Mouse (Mus musculus) layer of hippocampus, adult 2 months (tissue): ENCODE measurements around the gene Kras. TPM values are rescaled to one million over a fixed set of nuclear protein-coding genes. Genes with fewer than 3 reads are reported as not detected.

Source experiments
- DNase-seq, 2 experiments: peaks; one replicate each; pipeline ENCODE4 v3.0.0; 2022; ENCODE audit warnings: low spot score in 2 of 2
- H3K27ac ChIP-seq: fragments of 200-600 bp; 2 replicates; pipeline ENCODE4 v1.8.1; 2022
- H3K4me3 ChIP-seq: fragments of 200-600 bp; 2 replicates; pipeline ENCODE4 v1.8.1; 2022; ENCODE audit warnings: mild to moderate bottlenecking
- CTCF ChIP-seq: fragments of 200-600 bp; conservative IDR thresholded peaks from 2 replicates; pipeline ENCODE4 v1.8.1; 2022; ENCODE audit warnings: antibody characterized with exemption, mild to moderate bottlenecking, moderate library complexity
- total RNA-seq, 2 experiments: library from RNA; stranded (reverse); gene quantifications; 2 replicates each; pipeline ENCODE4 v1.2.3; 2021

Kras gene
- total RNA-seq, 2 experiments from 2014 or later = 69.7 to 73.6 TPM

- H3K4me3 ChIP-seq = no peak overlapping the region
- no peak for TF ChIP-seq CTCF
Measured at GRCm38 (mm10) chr6:145272142-145272937, 22.3 kb upstream of the Kras start.

GRCm38 (mm10) chr6:145269313-145269845 is 19.3 kb upstream of the Kras start:
- Histone ChIP-seq H3K27ac (no peak overlapping the region), H3K4me3 (no peak overlapping the region)
- DNase-seq = no peak
- no peak for TF ChIP-seq CTCF

More at GRCm38 (mm10) chr6:145272142-145272937, 22.3 kb upstream of the Kras start:
- H3K27ac ChIP-seq = no peak overlapping the region
- no peak for DNase-seq

GRCm38 (mm10) chr6:145267692-145268091 is 17.7 kb upstream of the Kras start:
- Histone ChIP-seq H3K4me3 (no peak overlapping the region), H3K27ac (no peak overlapping the region)
- no peak for DNase-seq
- TF ChIP-seq CTCF = no peak

DNA sequence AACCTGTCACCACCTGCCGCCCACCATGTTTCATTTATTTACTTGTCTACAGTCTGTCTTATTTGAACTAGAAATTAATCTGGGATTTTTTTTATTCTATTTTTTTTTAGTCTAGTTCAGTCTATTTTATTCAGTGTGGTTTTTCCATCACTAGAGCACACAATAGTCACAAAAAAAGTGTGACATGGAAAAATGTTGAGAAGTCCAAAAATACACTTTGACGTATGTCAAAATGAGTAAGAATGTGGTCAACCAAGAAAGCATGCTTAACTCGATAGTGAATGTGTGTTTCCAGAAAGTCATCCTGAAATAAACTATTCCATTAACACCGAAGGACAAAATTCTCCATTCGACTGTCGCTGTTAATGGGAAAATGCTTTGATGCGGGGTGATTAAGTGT is 12.3 kb upstream of the Kras start:
- DNase-seq = no peak
- Histone ChIP-seq H3K4me3 (no peak overlapping the region), H3K27ac (no peak overlapping the region)
- no peak for TF ChIP-seq CTCF

- Histone ChIP-seq H3K4me3 (no peak overlapping the region), H3K27ac (no peak overlapping the region)
- TF ChIP-seq CTCF = no peak
- no peak for DNase-seq
Measured at GRCm38 (mm10) chr6:145256701-145257073, 6.6 kb upstream of the Kras start.

DNA sequence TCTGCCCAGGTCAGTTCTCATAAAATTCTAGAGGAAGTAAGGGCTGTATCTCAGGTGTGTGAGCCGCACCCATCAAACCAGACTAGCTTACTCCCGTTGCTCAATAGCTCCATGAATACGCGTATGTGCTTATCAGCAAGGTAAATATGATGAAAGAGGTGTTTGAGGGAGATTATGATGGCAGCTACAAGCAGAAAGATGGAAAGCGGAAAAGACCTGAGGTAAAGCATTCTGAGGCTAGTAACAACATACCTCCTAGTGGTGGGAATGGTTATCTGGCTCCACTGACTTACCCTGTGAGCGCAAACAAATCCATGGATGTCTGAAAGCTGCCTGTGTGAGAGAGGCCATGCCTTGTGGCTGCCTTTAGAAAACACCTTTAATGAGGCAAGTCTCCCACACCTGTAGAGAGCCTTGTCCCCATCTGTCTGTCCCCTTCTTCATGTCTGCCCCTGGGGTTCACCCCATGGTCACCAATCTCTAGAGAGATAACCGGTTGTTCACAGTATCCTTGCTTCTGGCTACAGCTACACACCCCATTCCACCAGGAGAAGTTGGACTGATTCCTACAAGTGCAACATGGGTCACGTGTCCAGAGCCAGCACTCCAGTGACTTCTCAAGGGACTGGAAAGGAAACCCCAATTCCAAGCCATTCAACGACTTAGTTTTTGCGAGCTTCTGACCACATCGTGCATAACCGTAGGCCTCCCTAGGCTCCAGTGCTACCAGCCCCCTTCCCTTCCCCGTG is 6.1 kb upstream of the Kras start:
- no peak for DNase-seq
- Histone ChIP-seq H3K27ac (no peak overlapping the region), H3K4me3 (no peak overlapping the region)
- peak; percentile 22 for TF ChIP-seq CTCF

- peak overlapping the region; percentile 87 for H3K4me3 ChIP-seq
- peak; percentile 15 to 17 for DNase-seq
- peak overlapping the region; percentile 86 for H3K27ac ChIP-seq
- no peak for TF ChIP-seq CTCF
Measured at GRCm38 (mm10) chr6:145250820-145251219, 781 bp upstream of the Kras start.

DNA sequence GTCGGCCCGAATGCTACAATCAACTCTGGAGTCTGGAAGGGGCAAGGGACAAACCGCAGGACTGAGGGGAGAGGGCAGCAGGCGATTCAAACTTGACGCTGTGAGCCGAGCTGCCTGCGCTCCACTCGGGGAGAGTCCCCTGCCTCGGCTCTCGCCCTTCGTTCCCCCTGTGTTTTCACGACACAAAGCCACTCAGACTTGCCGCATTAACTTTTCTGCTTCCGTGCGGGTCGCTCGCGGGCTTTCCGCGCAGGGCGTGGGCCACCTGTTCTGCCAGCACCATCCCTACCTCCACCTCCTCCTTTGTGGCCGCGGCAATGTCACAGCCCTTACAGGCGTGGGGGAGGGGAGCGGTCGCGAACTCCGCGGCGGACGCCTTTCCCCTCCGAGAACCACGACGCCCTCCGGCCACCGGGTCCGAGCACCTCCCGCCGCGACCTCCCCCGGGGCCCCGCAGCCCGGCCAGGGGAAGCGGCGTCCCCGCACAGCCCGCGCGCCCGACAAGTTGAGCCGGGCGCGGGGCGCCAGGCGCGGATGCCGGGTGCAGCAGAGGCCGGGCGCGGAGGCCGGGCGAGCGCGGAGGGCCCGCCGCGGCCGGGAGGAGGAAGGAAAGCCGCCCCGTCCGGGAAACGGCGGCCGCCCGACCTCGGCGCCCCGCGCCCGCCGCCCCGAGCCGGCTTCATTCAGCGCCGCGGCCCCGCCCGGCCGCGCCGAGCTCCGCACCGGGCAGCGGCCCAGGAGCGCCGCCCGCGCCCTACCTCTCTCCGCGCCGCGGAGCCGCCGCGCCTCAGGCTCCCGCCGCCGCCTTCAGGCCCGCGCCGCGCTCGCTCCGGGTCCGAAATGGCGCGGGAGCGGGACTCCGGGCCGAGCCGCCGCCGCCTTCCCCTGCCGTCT is 501 bp downstream of the Kras start:
- Histone ChIP-seq H3K4me3 (peak overlapping the region; percentile 87), H3K27ac (peak overlapping the region; percentile 86)
- TF ChIP-seq CTCF = no peak
- DNase-seq = peak in 1 of 2 experiments; percentile 42

GRCm38 (mm10) chr6:145247886-145248285 is 2.2 kb downstream of the Kras start:
- Histone ChIP-seq H3K27ac (no peak overlapping the region), H3K4me3 (peak overlapping the region; percentile 11; the same call in 1 of the 2 replicates)
- no peak for TF ChIP-seq CTCF
- DNase-seq = no peak

- Histone ChIP-seq H3K4me3 (no peak overlapping the region), H3K27ac (no peak overlapping the region)
- DNase-seq = no peak
- no peak for TF ChIP-seq CTCF
Measured at GRCm38 (mm10) chr6:145246841-145247240, 3.2 kb downstream of the Kras start.

DNA sequence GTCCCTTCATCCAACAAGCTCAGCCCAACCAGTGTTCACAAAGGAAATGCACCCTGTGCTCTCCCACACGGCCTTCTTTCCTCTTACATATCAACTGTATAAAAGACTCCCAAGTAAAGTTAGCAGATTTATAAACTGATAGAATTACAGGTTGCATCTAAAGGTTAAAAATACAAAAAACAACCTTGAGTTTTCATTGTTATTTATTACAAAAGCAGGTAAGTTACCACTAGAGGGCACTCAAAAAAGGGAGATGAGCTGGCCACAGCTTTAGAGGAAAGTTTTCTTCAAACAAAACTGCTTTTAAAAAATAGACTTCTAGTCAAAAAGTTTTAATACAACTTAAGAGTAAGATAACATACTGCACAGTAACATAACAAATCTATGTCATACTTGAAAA is 7.5 kb downstream of the Kras start:
- Histone ChIP-seq H3K4me3 (no peak overlapping the region), H3K27ac (no peak overlapping the region)
- no peak for DNase-seq
- TF ChIP-seq CTCF = peak; percentile 88

DNA sequence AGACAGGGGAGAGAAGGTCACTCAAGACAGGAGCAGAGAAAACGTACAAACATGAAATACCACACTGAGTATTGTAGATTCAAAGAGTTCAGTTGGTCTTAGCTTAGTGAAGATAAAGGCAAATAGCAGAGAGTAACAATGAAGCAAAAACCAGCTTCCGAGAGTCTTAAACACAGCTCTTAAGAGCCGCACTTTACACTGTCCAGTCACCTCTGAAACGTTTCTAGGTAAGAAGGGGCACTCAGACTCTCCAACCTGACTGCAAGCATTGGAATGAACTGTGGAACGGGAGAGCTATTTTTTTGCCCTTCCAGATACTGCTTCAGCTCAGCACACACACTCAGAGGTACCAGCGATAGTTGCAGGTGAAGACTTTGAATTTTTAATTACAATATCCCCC is 9.8 kb downstream of the Kras start:
- no peak for DNase-seq
- no peak for TF ChIP-seq CTCF
- Histone ChIP-seq H3K4me3 (no peak overlapping the region), H3K27ac (no peak overlapping the region)
